Mouse (Mus musculus) spleen, adult 2 months (tissue): ENCODE results near the gene Tomm7. TPM values are rescaled to one million over a fixed set of nuclear protein-coding genes. Genes with fewer than 3 reads are reported as not detected.
"Not testable (repeated sequence)": the region's sequence is repeated elsewhere in the genome, so short reads cannot be mapped to it uniquely, and the experiment has no call there.

ENCODE experiments used
- DNase-seq, 2 experiments: peaks; one replicate each; pipeline versions ENCODE4 v3.0.0 to v3.0.0-alpha.2; 2012 to 2021; ENCODE audit warnings: low spot score in 2 of 2, low read depth in 1 of 2
- H3K27ac ChIP-seq: fragments of 200-500 bp; 2 replicates; pipeline ENCODE4 v1.5.1; 2012; ENCODE audit warnings: low read length, inconsistent platforms; ENCODE audit not compliant: insufficient read depth
- H3K27me3 ChIP-seq: fragments of 200-500 bp; 2 replicates; pipeline ENCODE4 v1.6.1; 2012; ENCODE audit warnings: mild to moderate bottlenecking, moderate library complexity, low read length, inconsistent platforms; ENCODE audit not compliant: control insufficient read depth, insufficient read depth
- H3K36me3 ChIP-seq: fragments of 200-500 bp; 2 replicates; pipeline ENCODE4 v1.6.1; 2012; ENCODE audit warnings: mild to moderate bottlenecking, low read length, inconsistent platforms; ENCODE audit not compliant: control insufficient read depth, insufficient read depth
- H3K4me1 ChIP-seq: fragments of 200-500 bp; 2 replicates; pipeline ENCODE4 v1.6.1; 2011; ENCODE audit warnings: inconsistent platforms; ENCODE audit not compliant: control insufficient read depth, insufficient read depth, insufficient read length
- H3K4me3 ChIP-seq: fragments of 200-500 bp; 2 replicates; pipeline ENCODE4 v1.5.1; 2011; ENCODE audit warnings: mild to moderate bottlenecking, inconsistent platforms; ENCODE audit not compliant: insufficient read depth, insufficient read length; ENCODE audit errors: extremely low read depth
- CTCF ChIP-seq: fragments of 200-500 bp; IDR thresholded peaks from 2 replicates; pipeline ENCODE4 v1.5.1; 2011; ENCODE audit warnings: mild to moderate bottlenecking, inconsistent platforms; ENCODE audit not compliant: insufficient read depth, insufficient read length, insufficient replicate concordance; ENCODE audit errors: extremely low read depth
- POLR2A ChIP-seq: fragments of 200-500 bp; IDR thresholded peaks from 2 replicates; pipeline ENCODE4 v1.6.1; 2011; ENCODE audit warnings: low read depth, low read length, inconsistent platforms
- WGBS: fragments of 180-500 bp; shearing (Covaris S2); methylation state at CpG from one replicate; pipeline ENCODE4 v1.1.7; 2018; 5-methylcytosine and 5-hydroxymethylcytosine counted together
- polyA plus RNA-seq: library from polyadenylated mRNA; depleted of rRNA; stranded (reverse); fragments of >200 nt; gene quantifications from 2 replicates; pipeline ENCODE4 v1.2.3, GENCODE M21; 2012; rRNA removed

Gene Tomm7
- 10.3 and 12.6 TPM in 2 replicates for polyA plus RNA-seq

GRCm38 (mm10) chr5:23843674-23844530 is at the start of gene Tomm7:
Gene Tomm7 (minus strand): TSS chr5:23844161.
- H3K4me3 ChIP-seq, result peak within 1 kb of the TSS; percentile 83
- DNase-seq, result peak; percentile 92 to 96
- H3K4me1 ChIP-seq, result no peaks in the 10 kb centered on the region
- H3K36me3 ChIP-seq, result peaks cover 2% of the 10 kb centered on the region
- under 1% methylated on average over 44 of the region's 44 CpGs for WGBS
- peak within 1 kb of the TSS; percentile 73 for H3K27ac ChIP-seq
- TF ChIP-seq POLR2A (peak; percentile 60; the same call in 1 of the 2 replicates), CTCF (no peak)
- no peaks in the 10 kb centered on the region for H3K27me3 ChIP-seq

- Histone ChIP-seq H3K4me1 (peaks cover 3% of the 10 kb centered on the region; the same call in 1 of the 2 replicates), H3K4me3 (no peak overlapping the region), H3K27ac (no peak overlapping the region), H3K36me3 (no peaks in the 10 kb centered on the region), H3K27me3 (no peaks in the 10 kb centered on the region)
- TF ChIP-seq CTCF (no peak), POLR2A (no peak)
- 84% methylated on average over 5 of the region's 5 CpGs for WGBS
- DNase-seq, result no peak
These were observed 49.3 kb upstream of the Tomm7 start for GRCm38 (mm10) chr5:23893156-23893863.

GRCm38 (mm10) chr5:23890734-23891133 is 46.8 kb upstream of the Tomm7 start:
- H3K4me1 ChIP-seq, result peaks cover 3% of the 10 kb centered on the region; the same call in 1 of the 2 replicates
- no peaks in the 10 kb centered on the region for H3K36me3 ChIP-seq
- WGBS, result 43% methylated on average over 10 of the region's 10 CpGs
- H3K27me3 ChIP-seq, result no peaks in the 10 kb centered on the region
- peak in 1 of 2 experiments; percentile 63 for DNase-seq
- no peak overlapping the region for H3K27ac ChIP-seq
- no peak for TF ChIP-seq POLR2A
- TF ChIP-seq CTCF, result 0 out of 2 replicates have a peak, but pooled peaks have one; percentile 2
- H3K4me3 ChIP-seq, result no peak overlapping the region

GRCm38 (mm10) chr5:23889461-23889860 is 45.5 kb upstream of the Tomm7 start:
- H3K4me3 ChIP-seq, result no peak overlapping the region
- H3K27me3 ChIP-seq, result no peaks in the 10 kb centered on the region
- no peaks in the 10 kb centered on the region for H3K36me3 ChIP-seq
- 74% methylated on average over 4 of the region's 4 CpGs for WGBS
- DNase-seq, result no peak
- H3K4me1 ChIP-seq, result peaks cover 3% of the 10 kb centered on the region; the same call in 1 of the 2 replicates
- H3K27ac ChIP-seq, result no peak overlapping the region
- no peak for TF ChIP-seq CTCF
- no peak for TF ChIP-seq POLR2A

GRCm38 (mm10) chr5:23887111-23887510 is 43.1 kb upstream of the Tomm7 start:
- H3K27ac ChIP-seq, result no peak overlapping the region
- H3K36me3 ChIP-seq, result no peaks in the 10 kb centered on the region
- no peak for DNase-seq
- no peaks in the 10 kb centered on the region for H3K27me3 ChIP-seq
- no peak overlapping the region for H3K4me3 ChIP-seq
- TF ChIP-seq CTCF, result no peak
- H3K4me1 ChIP-seq, result no peaks in the 10 kb centered on the region
- WGBS, result 55% methylated on average over 3 of the region's 3 CpGs

GRCm38 (mm10) chr5:23874457-23874856 is 30.5 kb upstream of the Tomm7 start:
- WGBS, result 17% methylated on average over 5 of the region's 5 CpGs
- DNase-seq, result peak; percentile 73 to 89
- Histone ChIP-seq H3K27ac (peak overlapping the region; percentile 93), H3K27me3 (no peaks in the 10 kb centered on the region), H3K36me3 (no peaks in the 10 kb centered on the region), H3K4me3 (peak overlapping the region; percentile 43; the same call in 1 of the 2 replicates), H3K4me1 (peaks cover 23% of the 10 kb centered on the region)
- TF ChIP-seq CTCF, result no peak
- no peak; the same call in 1 of the 2 replicates for TF ChIP-seq POLR2A

DNA sequence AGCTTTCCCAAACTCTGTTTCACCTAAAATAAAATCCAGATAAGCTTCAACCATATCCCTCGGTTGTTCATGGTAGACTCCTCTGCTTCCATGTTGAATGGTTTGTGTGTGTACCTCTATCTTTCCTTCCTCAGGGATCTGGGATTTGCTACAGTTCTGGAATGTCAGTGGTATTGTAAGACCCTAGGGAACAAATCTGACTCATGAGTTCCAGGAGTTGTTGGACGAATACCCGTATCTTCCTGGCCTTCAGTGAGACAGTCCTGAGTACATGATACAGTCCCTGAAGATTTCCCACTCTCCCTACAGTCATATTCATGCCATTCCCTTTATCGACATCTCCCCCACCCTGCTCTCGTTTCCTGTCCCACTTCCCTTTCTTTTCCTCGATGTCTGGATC is 28.6 kb upstream of the Tomm7 start:
- TF ChIP-seq POLR2A (no peak), CTCF (no peak)
- DNase-seq, result no peak
- 72% methylated on average over 6 of the region's 6 CpGs for WGBS

DNA sequence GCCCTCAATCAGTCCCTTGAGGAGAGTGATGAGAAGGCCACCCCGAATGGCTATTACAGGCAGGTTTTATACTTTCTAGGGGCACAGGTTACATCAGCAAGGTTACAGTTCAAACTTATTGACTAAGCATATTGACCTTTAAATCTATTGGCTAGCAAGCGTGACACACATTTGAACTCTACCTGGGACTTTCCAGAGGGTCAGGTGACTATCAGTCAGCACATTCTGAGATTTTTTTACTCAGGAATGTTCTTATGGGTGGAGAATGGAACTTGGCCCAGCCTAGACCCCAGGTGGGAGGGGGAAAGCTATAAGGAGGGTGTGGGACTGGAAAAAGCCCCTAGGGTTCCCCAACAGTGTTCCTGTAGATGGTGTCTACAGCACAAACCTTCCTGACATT is 27.4 kb upstream of the Tomm7 start:
- H3K27me3 ChIP-seq, DNase-seq, H3K4me3 ChIP-seq, H3K27ac ChIP-seq, H3K36me3 ChIP-seq: not testable (repeated sequence)
- WGBS, result 82% methylated on average over 2 of the region's 2 CpGs
- peaks cover 20% of the 10 kb centered on the region for H3K4me1 ChIP-seq

More for the DNA sequence above, 28.6 kb upstream of the Tomm7 start:
- 0 out of 2 replicates have a peak overlapping the region, but pooled peaks have one; percentile 48 for H3K27ac ChIP-seq
- H3K27me3 ChIP-seq, result no peaks in the 10 kb centered on the region
- no peak overlapping the region for H3K4me3 ChIP-seq
- no peaks in the 10 kb centered on the region for H3K36me3 ChIP-seq
- H3K4me1 ChIP-seq, result peaks cover 23% of the 10 kb centered on the region
